Mouse (Mus musculus) G1E (cell line): ENCODE results near the gene Akap6. TPM values are rescaled to one million over a fixed set of nuclear protein-coding genes. Genes with fewer than 3 reads are reported as not detected.

Source experiments
- ATAC-seq: 2 replicates; pipeline ENCODE4 v1.8.0; 2016; ENCODE audit warnings: mild to moderate bottlenecking; ENCODE audit not compliant: insufficient number of reproducible peaks, poor library complexity, low FRiP score, severe bottlenecking; ENCODE audit errors: extremely low read depth
- DNase-seq: peaks from one replicate; pipeline ENCODE4 v3.0.0; 2012; ENCODE audit warnings: low spot score
- H3K27me3 ChIP-seq: 2 replicates; pipeline ENCODE4 v1.6.1; 2012; ENCODE audit warnings: mild to moderate bottlenecking, low read length, inconsistent platforms; ENCODE audit not compliant: insufficient read depth
- H3K36me3 ChIP-seq: replicated peaks from 2 replicates; pipeline ENCODE3; 2012; ENCODE audit warnings: mild to moderate bottlenecking, inconsistent platforms
- H3K4me1 ChIP-seq: 2 replicates; pipeline ENCODE4 v1.6.1; 2012; ENCODE audit warnings: low read depth, low read length, inconsistent platforms, mixed read lengths; ENCODE audit not compliant: insufficient read depth
- H3K4me3 ChIP-seq: 2 replicates; pipeline ENCODE4 v1.5.1; 2012; ENCODE audit warnings: low read depth, mild to moderate bottlenecking, inconsistent platforms, low read length, moderate library complexity, mixed read lengths
- H3K9me3 ChIP-seq: replicated peaks from 2 replicates; pipeline ENCODE4 v1.6.1; 2012; ENCODE audit warnings: inconsistent platforms
- CTCF ChIP-seq: IDR thresholded peaks from 2 replicates; pipeline ENCODE4 v1.5.1; 2012; ENCODE audit warnings: low read depth, low read length, inconsistent platforms, mixed read lengths
- GATA1 ChIP-seq: IDR thresholded peaks from 2 replicates; pipeline ENCODE4 v1.6.1; 2012; ENCODE audit warnings: borderline replicate concordance, low read length, inconsistent platforms, mixed read lengths
- GATA2 ChIP-seq: IDR thresholded peaks from 2 replicates; pipeline ENCODE4 v1.6.1; 2012; ENCODE audit warnings: low read depth, low read length, inconsistent platforms, borderline replicate concordance
- POLR2AphosphoS5 ChIP-seq: IDR thresholded peaks from 2 replicates; pipeline ENCODE4 v1.6.1; 2012; ENCODE audit warnings: low read depth, low read length, inconsistent platforms; ENCODE audit not compliant: insufficient replicate concordance
- TAL1 ChIP-seq: conservative IDR thresholded peaks from 2 replicates; pipeline ENCODE4 v1.6.1; 2012; ENCODE audit warnings: low read depth, low read length, inconsistent platforms, mixed read lengths
- polyA plus RNA-seq: library from polyadenylated mRNA; stranded (reverse); fragments of >175 nt; gene quantifications from 2 replicates; pipeline ENCODE4 v1.2.3, GENCODE M21; 2012
- total RNA-seq, 2 experiments: library from RNA; stranded (forward) in 1 of 2; stranded (reverse) in 1 of 2; fragments of 200-1000 nt in 1 of 2; fragments of >200 nt in 1 of 2; fragmentation: Nextera tagmentation in 1 of 2; gene quantifications; 2 replicates each; pipeline ENCODE4 v1.2.3; 2014 to 2017

Akap6 gene
- total and polyA plus RNA-seq, 3 experiments, result 0.11 TPM; not detected in 2

GRCm38 (mm10) chr12:53119352-53119751 is 420.2 kb downstream of the Akap6 start:
- Histone ChIP-seq H3K4me3 (no peak overlapping the region), H3K9me3 (peaks cover 25% of the 10 kb centered on the region), H3K36me3 (no peaks in the 10 kb centered on the region), H3K27me3 (no peaks in the 10 kb centered on the region), H3K4me1 (no peaks in the 10 kb centered on the region)
- DNase-seq, result no peak
- no peak for ATAC-seq
- TF ChIP-seq POLR2AphosphoS5 (no peak), TAL1 (no peak), GATA1 (no peak)

GRCm38 (mm10) chr12:53124131-53124530 is 424.9 kb downstream of the Akap6 start:
- Histone ChIP-seq H3K9me3 (peaks cover 35% of the 10 kb centered on the region), H3K4me1 (no peaks in the 10 kb centered on the region), H3K36me3 (no peaks in the 10 kb centered on the region), H3K27me3 (no peaks in the 10 kb centered on the region), H3K4me3 (no peak overlapping the region)
- TF ChIP-seq TAL1 (no peak), POLR2AphosphoS5 (no peak), GATA1 (no peak), CTCF (no peak), GATA2 (no peak)
- ATAC-seq, result no peak
- DNase-seq, result no peak

GRCm38 (mm10) chr12:53124696-53125095 is 425.5 kb downstream of the Akap6 start:
- H3K4me1 ChIP-seq, result no peaks in the 10 kb centered on the region
- no peak for ATAC-seq
- no peaks in the 10 kb centered on the region for H3K27me3 ChIP-seq
- no peaks in the 10 kb centered on the region for H3K36me3 ChIP-seq
- no peak overlapping the region for H3K4me3 ChIP-seq
- no peak for DNase-seq
- H3K9me3 ChIP-seq, result peaks cover 32% of the 10 kb centered on the region
- no peak for TF ChIP-seq GATA2
- no peak for TF ChIP-seq GATA1
- no peak for TF ChIP-seq POLR2AphosphoS5
- no peak for TF ChIP-seq CTCF
- no peak for TF ChIP-seq TAL1

GRCm38 (mm10) chr12:53125286-53125685 is 426.1 kb downstream of the Akap6 start:
- H3K36me3 ChIP-seq, result no peaks in the 10 kb centered on the region
- no peak overlapping the region for H3K4me3 ChIP-seq
- TF ChIP-seq POLR2AphosphoS5 (no peak), GATA2 (no peak), GATA1 (no peak), TAL1 (no peak), CTCF (no peak)
- H3K9me3 ChIP-seq, result peaks cover 33% of the 10 kb centered on the region
- DNase-seq (no peak), ATAC-seq (no peak)
- H3K27me3 ChIP-seq, result no peaks in the 10 kb centered on the region
- H3K4me1 ChIP-seq, result no peaks in the 10 kb centered on the region

- no peak overlapping the region for H3K4me3 ChIP-seq
- no peaks in the 10 kb centered on the region for H3K27me3 ChIP-seq
- H3K4me1 ChIP-seq, result no peaks in the 10 kb centered on the region
- peaks cover 37% of the 10 kb centered on the region for H3K9me3 ChIP-seq
- DNase-seq (no peak), ATAC-seq (no peak)
- no peaks in the 10 kb centered on the region for H3K36me3 ChIP-seq
- no peak for TF ChIP-seq CTCF
- TF ChIP-seq POLR2AphosphoS5, result no peak
- no peak for TF ChIP-seq GATA1
- TF ChIP-seq TAL1, result no peak
- TF ChIP-seq GATA2, result no peak
Observed at GRCm38 (mm10) chr12:53134196-53134595, 435.0 kb downstream of the Akap6 start.

GRCm38 (mm10) chr12:53137331-53137730 is 438.1 kb downstream of the Akap6 start:
- Histone ChIP-seq H3K9me3 (peaks cover 52% of the 10 kb centered on the region), H3K4me3 (no peak overlapping the region), H3K27me3 (no peaks in the 10 kb centered on the region), H3K36me3 (no peaks in the 10 kb centered on the region), H3K4me1 (no peaks in the 10 kb centered on the region)
- DNase-seq (no peak), ATAC-seq (no peak)
- TF ChIP-seq GATA2, result no peak
- TF ChIP-seq CTCF, result no peak
- TF ChIP-seq TAL1, result no peak
- no peak for TF ChIP-seq GATA1

GRCm38 (mm10) chr12:53144122-53144695 is 445.0 kb downstream of the Akap6 start:
- H3K9me3 ChIP-seq, result peaks cover 58% of the 10 kb centered on the region
- DNase-seq (no peak), ATAC-seq (no peak)
- H3K4me3 ChIP-seq, result no peak overlapping the region
- no peaks in the 10 kb centered on the region for H3K27me3 ChIP-seq
- H3K36me3 ChIP-seq, result no peaks in the 10 kb centered on the region
- no peak for TF ChIP-seq GATA1
- TF ChIP-seq CTCF, result no peak
- no peak for TF ChIP-seq POLR2AphosphoS5
- TF ChIP-seq TAL1, result no peak
- TF ChIP-seq GATA2, result no peak
- H3K4me1 ChIP-seq, result no peaks in the 10 kb centered on the region
